Mouse (Mus musculus) limb, embryonic 12.5 days (tissue): ENCODE data around the gene Begain. TPM values are rescaled to one million over a fixed set of nuclear protein-coding genes. Genes with fewer than 3 reads are reported as not detected.

Experiments
- ATAC-seq: fragments of 200-750 bp; cut with Nextera tagmentation; 2 replicates; pipeline ENCODE4 v1.8.0; 2017; ENCODE audit warnings: low read depth, moderate TSS enrichment; ENCODE audit not compliant: insufficient number of reproducible peaks, insufficient read depth, low FRiP score, low TSS enrichment
- H3K27ac ChIP-seq: fragments of 300-500 bp; sonication (generic); 2 replicates; pipeline ENCODE4 v1.5.1; 2016; ENCODE audit warnings: mild to moderate bottlenecking, moderate library complexity
- H3K27me3 ChIP-seq: fragments of 300-500 bp; sonication (generic); 2 replicates; pipeline ENCODE4 v1.6.1; 2016; ENCODE audit warnings: mild to moderate bottlenecking, moderate library complexity
- H3K36me3 ChIP-seq: fragments of 300-500 bp; sonication (generic); 2 replicates; pipeline ENCODE4 v1.6.1; 2016; ENCODE audit warnings: mild to moderate bottlenecking, moderate library complexity
- H3K4me1 ChIP-seq: fragments of 300-500 bp; sonication (generic); replicated peaks from 2 replicates; pipeline ENCODE4 v1.6.1; 2016
- H3K4me2 ChIP-seq: fragments of 300-500 bp; sonication (generic); 2 replicates; pipeline ENCODE4 v1.6.1; 2016; ENCODE audit warnings: mild to moderate bottlenecking, moderate library complexity
- H3K4me3 ChIP-seq: fragments of 300-500 bp; sonication (generic); replicated peaks from 2 replicates; pipeline ENCODE4 v1.5.1; 2016; ENCODE audit warnings: mild to moderate bottlenecking
- H3K9ac ChIP-seq: fragments of 300-500 bp; sonication (generic); replicated peaks from 2 replicates; pipeline ENCODE4 v1.6.1; 2016; ENCODE audit warnings: mild to moderate bottlenecking, moderate library complexity
- H3K9me3 ChIP-seq: fragments of 300-500 bp; sonication (generic); 2 replicates; pipeline ENCODE4 v1.6.1; 2016; ENCODE audit warnings: mild to moderate bottlenecking, moderate library complexity
- WGBS: fragments of 180-500 bp; shearing (Covaris S2); methylation state at CpG from one replicate; pipeline ENCODE4 v1.1.7; 2016; 5-methylcytosine and 5-hydroxymethylcytosine counted together
- polyA plus RNA-seq: library from polyadenylated mRNA; unstranded; fragments of >200 nt; fragmentation: Nextera tagmentation; extraction: Ambion mirVana; gene quantifications from 2 replicates; pipeline ENCODE4 v1.2.1, GENCODE M21; 2016

Gene Begain
- polyA plus RNA-seq, 1 experiment from 2014 or later: 5.6 TPM

DNA sequence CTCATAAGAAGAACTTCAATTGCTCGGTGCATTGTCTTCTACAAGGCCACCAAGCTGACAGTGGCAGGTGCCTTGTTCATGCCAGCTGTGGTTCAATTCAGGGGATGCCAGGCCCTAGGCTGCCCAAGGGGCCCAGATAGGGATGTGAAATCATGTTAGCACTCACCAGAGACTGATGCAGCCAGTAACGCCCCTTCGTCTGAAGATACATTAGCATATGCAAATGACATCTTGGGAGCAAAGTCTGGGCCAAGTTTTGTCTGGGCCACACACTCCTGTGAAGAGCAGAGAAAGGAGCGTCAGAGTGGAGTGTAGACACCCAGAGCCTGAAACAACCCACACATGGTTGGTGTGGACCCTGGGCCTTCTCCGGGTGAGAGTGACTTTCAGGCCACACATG is 17.0 kb upstream of the Begain start:
- Histone ChIP-seq H3K4me2 (no peak overlapping the region), H3K4me1 (no peaks in the 10 kb centered on the region), H3K4me3 (no peak overlapping the region), H3K27me3 (no peaks in the 10 kb centered on the region), H3K9me3 (no peaks in the 10 kb centered on the region), H3K36me3 (no peaks in the 10 kb centered on the region), H3K9ac (no peak overlapping the region), H3K27ac (no peak overlapping the region)
- WGBS: 67% methylated on average over 5 of the region's 5 CpGs
- ATAC-seq: no peak

DNA sequence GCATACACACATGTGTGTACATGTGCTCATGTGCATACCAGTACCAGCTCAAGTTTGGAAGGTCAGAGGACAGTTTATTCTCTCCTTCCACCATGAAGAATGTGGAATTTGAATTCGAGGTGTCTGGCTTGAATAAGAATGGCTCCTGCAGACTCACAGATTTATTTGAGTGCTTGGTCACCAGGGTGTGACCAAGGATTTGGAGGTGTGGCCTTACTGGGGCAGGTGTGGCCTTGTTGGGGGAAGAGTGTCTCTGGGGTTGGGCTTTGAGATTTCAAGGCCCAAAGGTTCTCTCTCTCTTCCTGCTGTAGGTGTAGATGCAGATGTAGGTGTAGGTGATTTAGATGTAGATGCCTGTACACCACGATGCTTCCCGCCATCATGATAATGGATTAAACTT is 15.5 kb upstream of the Begain start:
- WGBS: 88% methylated on average over 3 of the region's 3 CpGs
- no peak overlapping the region for H3K4me2 ChIP-seq
- no peaks in the 10 kb centered on the region for H3K36me3 ChIP-seq
- no peaks in the 10 kb centered on the region for H3K27me3 ChIP-seq
- no peak overlapping the region for H3K4me3 ChIP-seq
- H3K9me3 ChIP-seq: no peaks in the 10 kb centered on the region
- H3K4me1 ChIP-seq: no peaks in the 10 kb centered on the region
- ATAC-seq: no peak
- H3K27ac ChIP-seq: no peak overlapping the region
- no peak overlapping the region for H3K9ac ChIP-seq

DNA sequence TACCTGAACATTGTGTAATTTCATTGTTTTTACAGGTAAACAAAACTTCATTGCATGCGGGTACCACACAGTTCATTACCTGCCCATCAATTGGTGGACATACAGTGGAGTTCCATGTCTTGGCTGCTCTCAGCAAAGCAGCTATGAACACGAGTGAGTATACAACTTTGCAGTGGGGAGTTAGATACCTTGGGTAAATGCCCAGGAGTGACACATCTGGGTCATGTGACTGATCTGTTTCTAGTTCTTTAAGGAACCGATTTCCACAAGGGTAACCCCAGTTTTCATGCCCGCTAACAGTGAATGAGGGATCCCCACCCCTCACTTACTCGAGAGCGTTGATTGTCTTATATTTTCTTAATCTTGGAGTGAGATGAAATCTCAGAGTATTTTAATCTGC is 9.0 kb upstream of the Begain start:
- Histone ChIP-seq H3K4me1 (no peaks in the 10 kb centered on the region), H3K4me2 (no peak overlapping the region), H3K4me3 (no peak overlapping the region), H3K36me3 (no peaks in the 10 kb centered on the region), H3K27ac (no peak overlapping the region), H3K9me3 (no peaks in the 10 kb centered on the region), H3K9ac (no peak overlapping the region), H3K27me3 (no peaks in the 10 kb centered on the region)
- 85% methylated on average over 6 of the region's 6 CpGs for WGBS
- ATAC-seq: no peak

DNA sequence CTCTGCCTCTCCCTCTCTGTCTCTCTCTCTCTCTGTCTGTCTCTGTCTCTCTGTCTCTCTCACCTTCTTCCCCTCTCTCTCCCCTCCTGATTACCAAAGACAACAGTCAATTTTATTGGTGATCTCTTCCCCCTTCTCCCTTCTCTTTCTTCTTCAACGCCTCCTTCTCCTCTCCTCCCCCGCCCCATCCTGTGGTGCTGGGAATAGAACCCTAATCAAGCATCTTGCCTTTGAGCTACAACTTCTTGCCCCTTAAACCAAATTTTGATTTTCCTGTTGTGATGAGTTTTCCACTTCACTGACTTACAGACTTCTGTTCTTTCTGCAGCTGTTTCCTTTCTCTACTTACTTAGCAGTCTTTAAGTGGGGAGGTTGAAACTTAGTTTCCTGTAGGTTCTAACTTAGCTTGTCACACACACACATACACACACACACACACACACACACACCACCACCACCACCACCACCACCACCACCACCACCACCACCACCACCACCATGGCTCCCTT is 6.8 kb upstream of the Begain start:
- WGBS: 69% methylated on average over 2 of the region's 2 CpGs
- H3K9me3 ChIP-seq: no peaks in the 10 kb centered on the region
- H3K27me3 ChIP-seq: peaks cover 8% of the 10 kb centered on the region; the same call in 1 of the 2 replicates
- ATAC-seq: no peak
- no peak overlapping the region for H3K27ac ChIP-seq
- no peak overlapping the region for H3K4me3 ChIP-seq
- H3K36me3 ChIP-seq: no peaks in the 10 kb centered on the region
- H3K4me1 ChIP-seq: peaks cover under 1% of the 10 kb centered on the region; the same call in 1 of the 2 replicates
- no peak overlapping the region for H3K9ac ChIP-seq
- H3K4me2 ChIP-seq: no peak overlapping the region

DNA sequence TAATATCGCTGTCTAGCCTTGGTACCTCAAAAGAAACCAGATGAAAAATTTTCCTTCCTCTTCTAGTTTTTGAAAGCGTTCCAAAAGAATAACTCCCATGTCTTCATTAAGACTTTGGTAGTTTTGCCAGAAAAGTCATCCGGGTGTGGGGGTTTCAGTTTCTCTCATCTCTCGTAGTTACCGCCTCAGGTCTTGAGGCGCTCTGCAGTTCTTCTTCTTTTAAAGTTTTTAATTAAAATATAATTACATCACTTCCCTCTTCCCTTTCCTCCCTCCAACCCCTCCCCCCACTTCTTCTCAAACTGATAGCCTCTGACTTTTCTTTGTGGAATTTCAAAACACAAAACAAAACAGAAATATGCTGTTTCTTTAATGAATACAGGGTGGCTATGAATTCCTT is 6.1 kb upstream of the Begain start:
- no peak overlapping the region for H3K27ac ChIP-seq
- peaks cover 4% of the 10 kb centered on the region; the same call in 1 of the 2 replicates for H3K4me1 ChIP-seq
- no peak overlapping the region for H3K4me3 ChIP-seq
- no peak overlapping the region for H3K9ac ChIP-seq
- peaks cover 15% of the 10 kb centered on the region; the same call in 1 of the 2 replicates for H3K27me3 ChIP-seq
- WGBS: 79% methylated on average over 6 of the region's 6 CpGs
- no peaks in the 10 kb centered on the region for H3K36me3 ChIP-seq
- no peaks in the 10 kb centered on the region for H3K9me3 ChIP-seq
- H3K4me2 ChIP-seq: no peak overlapping the region
- ATAC-seq: no peak

DNA sequence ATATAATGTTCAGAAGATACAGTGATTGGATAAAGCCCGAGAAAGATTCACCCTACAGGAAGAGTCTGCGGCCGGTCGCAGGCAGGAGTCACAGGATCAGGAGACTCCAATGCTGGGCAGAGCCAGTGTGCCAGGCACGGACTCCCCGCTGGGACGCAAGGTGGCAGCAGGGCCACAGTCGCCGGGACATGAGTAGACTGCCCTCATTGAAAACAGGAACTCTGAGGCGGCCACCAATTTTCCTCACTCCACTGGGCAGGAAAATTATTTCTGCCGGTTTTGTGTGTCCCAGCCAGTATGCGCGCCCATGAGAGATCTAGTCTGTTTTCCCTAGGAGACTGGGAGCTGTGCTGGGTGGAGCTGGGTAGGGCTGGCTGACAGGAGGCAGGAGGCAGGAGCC is 3.2 kb upstream of the Begain start:
- no peak overlapping the region for H3K4me2 ChIP-seq
- H3K36me3 ChIP-seq: no peaks in the 10 kb centered on the region
- H3K4me1 ChIP-seq: peaks cover 19% of the 10 kb centered on the region
- H3K9me3 ChIP-seq: no peaks in the 10 kb centered on the region
- WGBS: 88% methylated on average over 13 of the region's 13 CpGs
- no peak overlapping the region for H3K4me3 ChIP-seq
- no peak overlapping the region for H3K27ac ChIP-seq
- ATAC-seq: no peak
- peaks cover 16% of the 10 kb centered on the region for H3K27me3 ChIP-seq
- no peak overlapping the region for H3K9ac ChIP-seq

DNA sequence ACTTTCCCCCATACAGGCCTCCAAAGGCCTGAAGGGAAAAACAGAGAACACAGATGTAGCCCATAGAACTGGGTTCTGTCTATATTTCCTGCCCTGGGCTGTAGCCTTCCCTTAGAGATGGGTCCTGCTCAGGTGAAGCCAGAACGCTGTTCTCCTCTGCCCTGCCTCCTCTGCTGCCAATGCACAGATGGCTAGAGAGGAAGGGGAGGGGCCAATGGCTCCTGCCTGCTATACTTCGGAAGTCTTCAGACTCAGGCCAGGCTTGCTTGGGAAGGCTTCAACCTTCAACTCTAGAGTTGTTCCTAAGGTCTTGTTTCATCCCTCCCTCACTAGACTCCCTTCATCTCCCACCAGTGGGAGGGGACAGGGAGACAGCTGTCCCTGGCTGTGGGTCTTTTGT is 1.7 kb upstream of the Begain start:
- Histone ChIP-seq H3K9ac (no peak overlapping the region), H3K4me3 (no peak overlapping the region), H3K27ac (no peak overlapping the region), H3K36me3 (no peaks in the 10 kb centered on the region), H3K27me3 (peaks cover 21% of the 10 kb centered on the region), H3K4me2 (no peak overlapping the region), H3K4me1 (peaks cover 19% of the 10 kb centered on the region), H3K9me3 (no peaks in the 10 kb centered on the region)
- ATAC-seq: no peak
- 31% methylated on average over 2 of the region's 2 CpGs for WGBS

DNA sequence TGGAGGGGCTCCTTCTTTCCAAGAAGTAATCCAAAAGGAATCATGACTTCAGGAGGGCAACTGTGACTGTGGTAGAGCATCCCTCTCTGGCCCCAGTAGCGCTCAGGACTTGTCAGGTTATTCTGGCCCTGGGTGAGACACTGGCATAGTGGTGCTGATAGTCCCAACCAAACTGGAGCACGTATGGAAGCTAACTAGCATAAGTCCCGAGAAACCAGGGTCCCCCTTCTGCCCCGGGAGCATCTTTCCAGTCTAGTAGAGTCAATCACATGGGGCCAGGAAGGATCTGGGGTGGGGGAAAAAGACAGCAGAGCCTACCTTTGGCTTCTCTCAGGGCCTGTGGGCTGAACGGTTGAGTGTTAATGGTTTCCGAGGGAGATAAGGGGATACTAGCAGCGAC is 721 bp upstream of the Begain start:
- H3K36me3 ChIP-seq: no peaks in the 10 kb centered on the region
- peaks cover 22% of the 10 kb centered on the region for H3K27me3 ChIP-seq
- ATAC-seq: no peak
- no peak overlapping the region for H3K9ac ChIP-seq
- no peaks in the 10 kb centered on the region for H3K9me3 ChIP-seq
- WGBS: 56% methylated on average over 7 of the region's 7 CpGs
- H3K27ac ChIP-seq: no peak overlapping the region
- H3K4me3 ChIP-seq: peak overlapping the region; percentile 58
- peaks cover 19% of the 10 kb centered on the region for H3K4me1 ChIP-seq
- H3K4me2 ChIP-seq: peak overlapping the region; percentile 83

DNA sequence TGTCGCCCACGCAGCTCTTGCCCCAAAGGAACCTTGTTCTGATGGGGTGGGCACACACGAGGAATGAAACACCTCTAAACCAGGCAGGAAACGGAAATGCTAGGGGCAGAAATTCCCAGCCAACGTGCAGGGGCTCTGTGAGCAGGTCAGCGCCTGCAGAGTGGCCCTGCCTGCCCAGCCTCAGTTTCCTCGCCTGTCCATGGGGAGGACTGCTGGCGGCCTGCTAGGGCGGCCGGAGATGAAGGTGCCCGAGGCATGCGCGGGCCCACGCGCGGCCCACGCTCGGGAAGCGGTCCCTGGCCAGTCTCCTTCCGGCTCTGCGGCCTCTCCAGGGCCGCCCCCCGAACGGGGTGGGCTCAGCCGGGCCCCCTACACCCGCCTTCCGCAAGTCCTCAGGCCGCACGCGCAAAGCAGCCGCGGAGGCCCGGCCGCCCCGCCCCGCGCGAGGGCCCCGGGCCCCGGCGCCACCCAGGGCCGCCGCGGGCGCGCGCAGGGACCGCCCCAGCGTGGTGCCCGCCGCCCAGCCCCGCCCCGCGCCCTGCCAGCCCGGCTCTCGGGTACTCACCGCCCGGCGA is 369 bp downstream of the Begain start:
- Histone ChIP-seq H3K4me3 (peak overlapping the region; percentile 58), H3K9ac (peak overlapping the region; percentile 75), H3K27me3 (peaks cover 24% of the 10 kb centered on the region), H3K9me3 (no peaks in the 10 kb centered on the region), H3K27ac (0 out of 2 replicates have a peak overlapping the region, but pooled peaks have one; percentile 45), H3K36me3 (no peaks in the 10 kb centered on the region), H3K4me2 (peak overlapping the region; percentile 83), H3K4me1 (peaks cover 19% of the 10 kb centered on the region)
- 2% methylated on average over 36 of the region's 59 CpGs for WGBS
- ATAC-seq: peak; percentile 85

DNA sequence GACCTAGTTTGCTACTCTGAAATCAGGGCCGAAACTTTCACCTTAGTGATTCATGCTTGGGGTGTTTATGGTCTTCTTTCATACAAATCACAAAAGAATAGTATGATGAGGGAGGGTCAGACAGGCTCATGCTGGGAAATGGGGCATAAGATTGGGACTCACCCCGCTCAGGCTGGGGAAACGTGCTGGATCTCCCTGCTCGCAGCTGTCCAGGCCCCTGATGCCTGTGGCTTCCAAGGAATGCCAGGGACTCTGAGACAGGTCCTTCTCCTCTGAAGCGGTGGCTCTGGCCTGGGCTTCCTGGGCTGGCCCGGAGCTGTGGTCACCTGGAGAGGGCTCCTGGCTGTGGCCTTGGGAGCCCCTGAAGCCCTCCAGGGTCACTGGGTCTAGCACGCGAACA is 9.4 kb downstream of the Begain start:
- peaks cover 43% of the 10 kb centered on the region for H3K27me3 ChIP-seq
- no peaks in the 10 kb centered on the region for H3K9me3 ChIP-seq
- no peak overlapping the region for H3K9ac ChIP-seq
- peaks cover 4% of the 10 kb centered on the region; the same call in 1 of the 2 replicates for H3K4me1 ChIP-seq
- WGBS: 83% methylated on average over 8 of the region's 8 CpGs
- ATAC-seq: no peak
- no peaks in the 10 kb centered on the region for H3K36me3 ChIP-seq
- no peak overlapping the region for H3K4me2 ChIP-seq
- no peak overlapping the region for H3K4me3 ChIP-seq
- H3K27ac ChIP-seq: no peak overlapping the region

DNA sequence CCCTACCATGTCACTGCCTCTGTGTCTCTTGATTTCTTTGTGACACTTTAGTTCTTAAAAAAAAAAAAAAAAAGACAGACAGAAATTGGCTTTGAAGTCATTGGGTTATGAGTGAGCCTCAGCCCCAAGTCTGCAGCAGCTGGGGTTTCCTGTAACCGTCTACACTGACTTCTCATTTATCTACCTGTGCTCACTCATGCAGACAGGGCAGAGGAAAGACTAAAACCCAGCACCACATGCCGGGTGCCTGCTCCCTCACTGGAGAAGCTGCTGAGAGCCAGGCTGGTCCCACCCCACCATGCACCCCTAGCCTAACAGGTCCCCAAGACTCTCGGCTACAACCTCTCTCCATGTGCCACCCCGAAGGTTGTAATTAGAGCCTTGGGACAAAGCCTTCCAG is 10.3 kb downstream of the Begain start:
- 56% methylated on average over 4 of the region's 4 CpGs for WGBS
- ATAC-seq: no peak
- Histone ChIP-seq H3K36me3 (no peaks in the 10 kb centered on the region), H3K4me1 (peaks cover 13% of the 10 kb centered on the region), H3K9ac (no peak overlapping the region), H3K9me3 (no peaks in the 10 kb centered on the region), H3K4me3 (no peak overlapping the region), H3K4me2 (no peak overlapping the region), H3K27ac (no peak overlapping the region), H3K27me3 (peaks cover 51% of the 10 kb centered on the region)
